Mouse (Mus musculus) ES-Bruce4 (cell line): ENCODE results near the gene Plcb4.

Experiments used
- CTCF ChIP-seq: IDR thresholded peaks from one replicate; pipeline ENCODE4 v1.8.1; 2011; ENCODE audit warnings: low read depth, low read length
- EP300 ChIP-seq: IDR thresholded peaks from 2 replicates; pipeline ENCODE4 v1.6.1; 2011; ENCODE audit warnings: low read depth, low read length; ENCODE audit not compliant: insufficient read depth
- POLR2A ChIP-seq: IDR thresholded peaks from one replicate; pipeline ENCODE4 v1.8.1; 2011; ENCODE audit warnings: low read length; ENCODE audit not compliant: insufficient read depth

- TF ChIP-seq CTCF (no peak), POLR2A (no peak), EP300 (no peak)
Observed at GRCm38 (mm10) chr2:135716180-135716579, 57.4 kb downstream of the Plcb4 start.
